Mouse (Mus musculus) cerebellum, postnatal 4 days (tissue): ENCODE data around the gene Pfkl.
"Not testable (repeated sequence)": the region's sequence is repeated elsewhere in the genome, so short reads cannot be mapped to it uniquely, and the experiment has no call there.

ENCODE experiments used
- DNase-seq, 2 experiments: peaks; one replicate each; pipeline ENCODE4 v3.0.0; 2022; ENCODE audit warnings: low spot score in 2 of 2, mixed read lengths in 1 of 2

The Pfkl gene

DNA sequence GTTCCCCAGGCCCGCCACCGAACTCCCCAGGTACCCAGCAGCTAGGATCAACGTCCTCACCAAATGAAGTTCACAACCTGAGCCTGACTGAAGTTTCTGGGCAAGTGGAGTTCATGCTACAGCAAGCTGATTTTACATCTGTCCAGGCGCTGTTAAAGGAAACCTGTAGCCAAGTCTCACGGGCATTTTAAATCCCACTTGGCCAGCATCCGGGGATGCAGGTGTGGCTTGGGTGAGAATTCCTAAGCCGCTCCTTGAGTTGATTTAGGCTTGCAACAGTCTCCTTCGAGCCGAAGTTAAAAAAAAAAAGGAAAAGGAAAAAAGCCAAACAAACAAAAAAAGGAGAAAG is at the start of gene Pfkl:
Pfkl (minus strand) TSS at position 139 of the 349 bp plus-strand sequence.
- DNase-seq, result no peak

GRCm38 (mm10) chr10:78057056-78057455 is 47.2 kb upstream of the Pfkl start:
- DNase-seq, result no peak

- DNase-seq, result no peak
These were observed 45.0 kb upstream of the Pfkl start for GRCm38 (mm10) chr10:78054633-78055565.

- no peak for DNase-seq
These were observed 39.7 kb upstream of the Pfkl start for GRCm38 (mm10) chr10:78049519-78050035.

DNA sequence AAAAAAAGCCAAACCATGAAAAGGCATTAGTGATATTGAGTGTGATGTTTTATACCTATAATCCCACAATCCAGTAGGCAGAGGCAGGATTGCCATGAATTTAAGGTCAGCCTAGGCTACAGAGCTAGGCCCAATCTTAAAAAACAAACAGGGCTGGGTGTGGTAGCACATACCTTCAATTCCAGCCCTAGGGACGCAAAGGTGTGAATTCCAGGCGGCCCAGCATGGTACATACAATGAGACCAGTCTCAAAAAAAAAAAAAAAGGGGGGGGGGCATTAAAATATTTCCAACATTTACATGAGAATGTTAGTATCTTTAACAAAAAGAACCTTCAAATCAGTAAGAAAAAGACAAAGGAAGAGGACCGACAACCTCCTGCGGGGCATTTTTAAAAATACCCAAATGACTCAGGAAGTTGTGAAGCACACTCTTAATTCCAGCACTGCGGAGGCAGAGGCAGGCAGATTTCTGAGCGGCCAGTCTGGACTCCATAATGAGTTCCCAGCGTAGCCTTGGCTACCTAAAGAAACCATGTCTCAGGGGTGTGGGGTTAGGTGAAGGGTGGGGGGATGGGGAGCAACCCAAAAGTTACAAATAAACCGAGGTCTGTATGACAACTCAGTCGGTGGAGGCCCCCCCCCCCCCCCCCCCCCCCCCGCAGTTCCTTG is 38.3 kb upstream of the Pfkl start:
- DNase-seq, result no peak

GRCm38 (mm10) chr10:78046388-78046787 is 36.5 kb upstream of the Pfkl start:
- DNase-seq, result no peak

DNA sequence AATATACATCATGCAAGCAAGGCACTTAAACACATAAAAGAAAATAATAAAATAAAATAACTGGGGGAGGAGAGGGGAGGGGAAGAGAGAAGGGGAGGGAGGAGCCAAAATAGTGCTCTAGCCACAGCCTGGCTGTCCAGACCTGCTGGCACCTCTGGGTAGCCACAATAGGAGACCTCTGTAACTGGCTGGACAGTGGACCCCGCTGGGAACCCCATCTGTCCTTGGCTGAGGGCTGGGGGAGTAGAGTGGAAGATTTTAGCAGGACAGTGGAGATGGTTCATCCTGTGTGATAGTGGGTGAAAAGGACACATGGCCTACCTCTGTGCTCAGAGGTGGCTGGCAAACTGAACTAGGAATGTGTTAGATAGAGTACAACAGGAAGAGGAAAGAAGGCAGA is 34.6 kb upstream of the Pfkl start:
- DNase-seq, result no peak

GRCm38 (mm10) chr10:78043406-78043836 is 33.5 kb upstream of the Pfkl start, which contains the start of gene Aire:
TSS of gene Aire (minus strand) at chr10:78043610.
- peak in 1 of 2 experiments; percentile 38 for DNase-seq

- DNase-seq, result no peak
These were observed 33.0 kb upstream of the Pfkl start for GRCm38 (mm10) chr10:78042697-78043405.

GRCm38 (mm10) chr10:78042096-78042495 is 32.2 kb upstream of the Pfkl start:
- no peak for DNase-seq

DNA sequence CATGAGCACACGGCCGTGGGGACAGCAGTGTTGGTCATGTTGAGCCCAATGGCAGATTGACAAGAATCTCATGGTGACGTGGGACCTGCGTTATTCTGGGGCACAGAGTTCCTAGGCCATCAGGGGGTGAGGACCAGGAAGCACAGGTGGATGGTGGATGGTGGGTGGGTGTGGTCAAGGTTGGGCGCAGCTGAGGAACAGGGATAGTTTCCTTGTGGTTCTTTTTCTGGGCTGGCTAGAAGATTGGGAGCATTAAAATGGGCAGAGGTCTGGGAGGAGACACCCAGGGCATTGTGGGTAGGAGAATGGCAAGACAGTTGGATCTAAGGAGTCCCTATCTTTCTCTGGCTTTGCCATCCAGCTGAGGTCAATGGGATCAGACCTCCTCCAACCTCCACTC is 31.8 kb upstream of the Pfkl start, which contains the start of gene Dnmt3l:
Dnmt3l (plus strand) TSS at position 301 of the 400 bp plus-strand sequence.
- DNase-seq, result no peak

DNA sequence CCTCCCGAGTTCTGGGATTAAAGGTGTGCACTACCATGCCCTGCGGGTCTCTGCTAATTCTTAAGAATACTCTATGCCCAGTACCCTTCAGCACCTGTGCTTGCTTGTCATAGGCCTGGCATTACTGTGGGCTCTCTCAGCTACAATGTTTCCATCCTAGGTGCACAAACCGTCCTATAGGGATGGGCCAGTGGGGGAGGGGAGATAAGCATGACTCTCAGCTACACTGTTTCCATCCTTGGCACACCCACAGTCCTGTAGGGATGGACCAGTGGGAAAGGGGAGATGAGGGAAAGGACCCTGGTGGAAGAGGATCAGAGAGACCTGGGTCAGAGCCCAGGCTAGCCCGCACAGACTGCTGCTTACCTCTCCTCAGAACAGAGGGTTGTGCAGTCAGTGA is 27.3 kb upstream of the Pfkl start:
- DNase-seq, result no peak

GRCm38 (mm10) chr10:78031987-78032386 is 22.1 kb upstream of the Pfkl start:
- DNase-seq, result no peak

DNA sequence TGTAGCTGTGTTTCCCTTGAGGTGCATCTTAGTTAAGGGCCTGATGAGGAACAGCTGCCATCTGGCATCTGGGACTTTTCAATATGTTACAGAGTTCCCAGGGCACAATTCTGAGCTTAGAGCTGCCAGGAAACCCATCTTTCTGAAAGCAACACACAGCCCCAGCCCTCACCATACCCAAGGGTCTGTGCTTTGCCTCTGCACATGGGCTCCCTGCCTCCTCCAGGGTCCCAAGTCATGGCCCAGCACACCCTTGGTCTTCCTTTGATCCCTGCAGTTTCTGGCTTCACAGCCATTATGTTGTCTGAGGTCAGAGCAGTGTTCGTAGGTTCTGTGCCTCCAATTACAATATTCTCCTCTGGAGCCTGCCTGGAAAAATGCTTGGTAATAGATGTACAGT is 19.2 kb upstream of the Pfkl start:
- no peak for DNase-seq

DNA sequence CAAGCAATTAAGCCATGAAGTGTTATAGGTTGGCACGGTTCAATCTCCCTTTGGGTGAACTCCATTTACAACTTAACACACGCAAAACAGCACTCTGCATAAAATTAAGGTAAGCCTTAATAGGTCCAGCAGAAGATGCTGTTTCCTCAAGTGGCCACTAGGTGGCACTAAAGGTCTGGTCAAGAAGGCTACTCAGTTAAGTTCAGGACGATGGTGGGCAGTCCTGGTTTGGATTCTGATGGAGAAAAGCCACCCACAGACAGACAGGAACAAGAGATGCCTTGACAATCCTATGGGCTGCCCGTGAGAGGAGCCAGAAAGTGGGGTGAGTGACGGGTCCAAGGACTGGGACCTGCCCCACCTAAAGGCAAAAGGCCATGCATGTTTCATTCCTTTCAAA is 18.2 kb upstream of the Pfkl start:
- DNase-seq, result peak; percentile 63 to 72

DNA sequence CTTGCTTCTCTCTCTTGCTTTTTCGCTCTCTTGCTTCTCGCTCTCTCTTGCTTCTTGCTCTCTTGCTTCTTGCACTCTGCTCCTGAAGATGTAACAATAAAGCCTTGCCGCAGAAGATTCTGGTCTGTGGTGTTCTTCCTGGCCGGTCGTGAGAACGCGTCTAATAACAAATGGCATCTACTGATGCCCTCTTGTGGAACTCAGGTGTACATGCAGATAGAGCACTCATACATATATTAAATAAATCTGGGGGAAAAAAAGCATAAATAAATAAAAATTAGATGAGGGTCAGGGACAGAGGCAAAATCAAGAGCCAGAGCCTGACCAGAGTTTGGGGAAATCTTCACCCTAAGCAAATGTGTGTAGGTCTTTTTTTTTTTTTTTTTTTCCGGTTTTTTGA is 15.6 kb upstream of the Pfkl start:
- DNase-seq, result not testable (repeated sequence)

- DNase-seq, result not testable (repeated sequence)
These were observed 10.1 kb upstream of the Pfkl start for GRCm38 (mm10) chr10:78019984-78020383.

GRCm38 (mm10) chr10:78019291-78019690 is 9.4 kb upstream of the Pfkl start:
- DNase-seq, result no peak

DNA sequence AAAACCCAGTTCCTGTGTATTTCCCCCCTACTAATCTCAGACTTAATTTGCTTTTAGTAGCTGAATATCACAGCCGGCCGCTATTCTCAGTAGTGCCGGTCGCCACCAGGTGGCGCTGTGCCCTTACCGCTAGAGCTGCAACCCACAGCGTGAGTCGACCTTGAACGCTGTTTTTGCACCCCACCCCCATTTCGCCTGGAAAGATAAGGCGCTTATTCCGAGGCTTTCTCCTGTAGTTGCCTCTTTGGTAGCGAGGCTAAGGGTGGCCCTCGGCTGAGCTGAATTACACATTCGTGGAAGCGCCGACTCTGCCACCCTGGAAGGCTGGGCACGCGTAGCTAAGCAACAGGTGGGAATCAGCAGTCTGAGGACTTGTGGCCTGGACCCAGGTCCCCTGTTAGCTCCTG is 8.9 kb upstream of the Pfkl start:
- peak; percentile 62 to 85 for DNase-seq

DNA sequence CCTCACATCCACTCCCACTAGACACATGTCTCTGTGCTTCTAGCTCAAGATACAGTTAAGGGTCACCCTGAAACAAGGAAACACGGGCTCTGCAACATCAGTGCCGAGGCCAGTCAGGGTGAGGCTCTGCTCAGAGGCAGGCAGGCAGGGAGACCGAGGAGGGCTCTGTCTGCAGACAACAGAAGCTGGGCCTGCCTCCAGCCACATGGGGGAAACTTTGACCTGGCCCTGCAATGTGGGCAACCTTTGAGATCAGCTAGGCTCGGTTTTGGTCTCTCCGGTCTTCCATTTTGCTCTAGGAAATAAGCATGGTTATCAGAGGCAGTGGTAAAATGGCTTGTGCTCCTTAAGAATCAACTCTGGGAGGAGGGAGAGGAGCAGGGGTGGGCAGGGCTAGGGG is 6.5 kb upstream of the Pfkl start:
- DNase-seq, result no peak

- no peak for DNase-seq
These were observed 5.6 kb upstream of the Pfkl start for GRCm38 (mm10) chr10:78015489-78015888.
